Mouse (Mus musculus): Measurements from ENCODE around the gene Glyat.
"Not testable (repeated sequence)": the region's sequence is repeated elsewhere in the genome, so short reads cannot be mapped to it uniquely, and the experiment has no call there.

Glyat gene

GRCm38 (mm10) chr19:12633176-12633575 lies at the start of gene Glyat:
TSS of gene Glyat (plus strand) at chr19:12633308.
- no peak for DNase-seq (ENCODE audit: low read depth, low spot score)

GRCm38 (mm10) chr19:12585310-12585709 lies 47.8 kb upstream of the Glyat start:
- no peak for DNase-seq (ENCODE audit: low read depth, low spot score)

DNA sequence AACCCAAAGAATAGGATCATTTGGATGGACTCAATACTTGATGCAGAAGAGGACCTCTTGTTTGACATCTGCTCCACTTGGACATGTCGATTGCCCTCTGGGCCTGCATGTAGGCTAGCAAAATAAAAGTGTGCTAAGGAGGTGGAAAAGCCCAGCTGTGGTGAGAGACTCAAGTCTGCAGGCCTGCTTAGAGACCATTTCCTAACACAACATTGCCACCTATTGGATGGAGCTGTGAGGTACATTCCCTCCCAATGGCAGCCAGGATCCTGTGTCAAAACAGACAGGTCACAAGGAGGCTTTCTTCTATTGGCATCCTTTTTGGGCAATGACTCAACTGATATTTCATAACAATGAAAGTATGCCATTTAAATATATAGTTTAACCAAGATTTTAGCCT lies 41.2 kb upstream of the Glyat start:
- no peak for DNase-seq (ENCODE audit: low read depth, low spot score)

GRCm38 (mm10) chr19:12595135-12595529 lies 38.0 kb upstream of the Glyat start:
- no peak for DNase-seq (ENCODE audit: low read depth, low spot score)

- DNase-seq (ENCODE audit: low read depth, low spot score) = no peak
These were observed 37.4 kb upstream of the Glyat start for GRCm38 (mm10) chr19:12595530-12596289.

DNA sequence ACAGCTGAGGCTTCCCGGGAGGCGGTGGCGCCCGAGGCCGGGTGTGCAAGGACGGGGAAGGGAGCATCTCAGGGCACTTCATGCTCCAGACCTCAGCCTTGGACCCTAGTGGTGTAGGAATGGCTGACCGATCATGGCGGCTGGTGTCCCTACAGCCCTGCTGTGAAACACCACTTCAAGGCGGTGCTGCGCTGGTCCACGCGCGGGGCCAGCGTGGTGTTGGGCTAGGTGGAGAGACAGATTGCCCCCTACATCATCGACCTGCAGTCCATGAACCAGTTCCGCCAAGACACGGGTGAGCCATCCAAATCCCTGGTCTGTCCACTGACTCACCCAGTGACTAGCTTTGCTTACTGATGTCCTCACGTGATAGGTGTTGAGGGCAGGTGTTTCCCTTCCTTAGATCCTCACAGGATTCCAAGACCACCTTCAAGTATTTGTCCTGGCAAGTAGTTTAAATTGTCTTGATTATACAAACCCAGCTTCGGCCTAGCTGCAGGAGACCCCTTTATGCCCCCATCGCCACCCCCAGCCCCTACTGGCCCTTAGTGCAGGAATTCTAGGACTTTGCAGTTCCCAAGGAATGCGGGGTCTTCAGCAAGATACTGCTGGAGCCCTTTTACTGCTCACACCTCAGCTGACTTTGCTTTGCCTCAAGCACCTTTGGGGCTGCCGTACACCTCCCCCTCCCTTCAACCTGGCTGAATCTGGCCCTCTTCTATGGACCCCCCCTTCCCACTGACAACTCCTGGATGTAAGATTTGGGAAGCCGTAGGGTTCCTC lies 36.6 kb upstream of the Glyat start:
- DNase-seq (ENCODE audit: low read depth, low spot score) = no peak

GRCm38 (mm10) chr19:12597073-12597405 lies 36.1 kb upstream of the Glyat start:
- DNase-seq (ENCODE audit: low read depth, low spot score) = no peak

GRCm38 (mm10) chr19:12598674-12599073 lies 34.4 kb upstream of the Glyat start:
- DNase-seq (ENCODE audit: low read depth, low spot score) = no peak

GRCm38 (mm10) chr19:12599674-12600073 lies 33.4 kb upstream of the Glyat start, which contains the start of gene Gm4952:
TSS of gene Gm4952 (plus strand) at chr19:12599974.
- DNase-seq (ENCODE audit: low read depth, low spot score) = no peak

DNA sequence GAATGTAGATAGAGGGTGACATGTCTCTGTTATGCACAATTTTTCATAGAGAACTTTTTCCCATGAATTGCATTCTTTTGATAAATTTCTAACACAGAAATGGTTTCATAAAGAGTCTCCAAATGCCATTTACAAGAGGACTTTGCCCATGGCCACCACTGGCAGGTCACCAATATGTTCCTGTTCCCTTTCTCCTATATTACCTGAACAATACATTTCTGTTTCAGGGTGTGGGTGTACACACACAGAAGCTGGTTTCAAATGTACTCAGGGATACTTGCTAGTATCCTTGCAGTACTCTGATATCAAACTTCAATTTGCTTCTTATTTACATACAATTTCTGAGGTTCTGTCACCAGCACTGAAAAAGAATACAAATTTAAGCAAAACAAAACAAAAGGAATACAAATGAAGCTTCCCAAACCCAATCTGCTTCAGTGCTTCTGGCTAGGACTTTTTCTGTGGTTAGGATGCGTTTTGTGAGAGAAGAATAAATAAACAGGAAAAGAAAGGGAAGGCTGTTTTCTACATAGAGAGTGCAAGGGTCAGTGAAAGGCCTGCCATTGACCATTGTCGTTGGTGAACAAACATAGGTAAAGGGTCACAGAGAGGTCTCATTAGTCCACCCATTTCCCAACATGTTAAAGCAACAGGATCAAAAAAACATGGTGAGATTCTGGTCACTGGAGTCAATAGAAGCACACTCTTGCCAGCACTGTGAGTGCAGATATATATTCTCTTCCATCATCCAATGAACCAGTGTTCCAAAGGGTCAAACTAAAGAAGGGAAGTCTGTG lies 32.2 kb upstream of the Glyat start:
- no peak for DNase-seq (ENCODE audit: low read depth, low spot score)

- no peak for DNase-seq (ENCODE audit: low read depth, low spot score)
These were observed 24.8 kb upstream of the Glyat start for GRCm38 (mm10) chr19:12608336-12608735.

- no peak for DNase-seq (ENCODE audit: low read depth, low spot score)
These were observed 19.5 kb upstream of the Glyat start for GRCm38 (mm10) chr19:12613646-12614045.

DNA sequence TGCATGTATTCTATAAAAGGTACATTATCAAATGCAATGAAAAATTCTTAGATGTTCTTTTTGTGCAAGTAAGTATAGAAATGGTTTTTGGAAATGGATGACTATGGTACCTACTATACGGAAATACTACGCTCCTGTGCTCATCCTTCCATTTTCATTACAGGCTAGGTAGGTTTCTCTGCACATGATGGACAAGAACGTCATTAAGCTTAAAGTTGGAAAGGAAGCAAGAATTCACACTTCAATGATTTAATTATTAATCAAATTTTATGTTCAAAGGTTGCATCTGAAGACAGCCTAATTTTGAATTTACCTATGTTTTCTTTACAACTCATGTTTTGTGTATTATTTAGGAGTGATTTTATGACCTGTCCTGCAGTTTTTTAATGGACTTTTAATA lies 1.2 kb downstream of the Glyat start:
- DNase-seq (ENCODE audit: low read depth, low spot score) = no peak

- no peak for DNase-seq (ENCODE audit: low read depth, low spot score)
These were observed 1.9 kb downstream of the Glyat start for GRCm38 (mm10) chr19:12634963-12635362.

DNA sequence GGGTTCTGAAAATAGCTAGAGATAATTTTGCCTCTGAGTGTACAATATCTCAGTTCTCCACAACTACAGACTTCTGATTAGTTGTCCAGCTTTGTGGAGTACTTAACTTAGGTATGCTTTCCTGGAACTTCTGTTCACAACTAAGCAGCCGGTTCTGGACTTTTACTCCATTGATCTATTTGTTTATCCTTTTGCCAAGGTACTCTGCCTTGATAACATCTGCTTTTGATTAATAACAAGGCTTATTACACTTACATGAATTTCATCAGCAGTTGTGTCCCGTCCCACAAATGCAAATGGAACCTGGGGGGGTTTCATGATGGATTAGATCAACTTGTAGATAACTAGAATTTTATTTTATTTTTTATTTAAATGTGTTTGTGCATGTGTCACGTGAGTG lies 3.8 kb downstream of the Glyat start:
- no peak for DNase-seq (ENCODE audit: low read depth, low spot score)

DNA sequence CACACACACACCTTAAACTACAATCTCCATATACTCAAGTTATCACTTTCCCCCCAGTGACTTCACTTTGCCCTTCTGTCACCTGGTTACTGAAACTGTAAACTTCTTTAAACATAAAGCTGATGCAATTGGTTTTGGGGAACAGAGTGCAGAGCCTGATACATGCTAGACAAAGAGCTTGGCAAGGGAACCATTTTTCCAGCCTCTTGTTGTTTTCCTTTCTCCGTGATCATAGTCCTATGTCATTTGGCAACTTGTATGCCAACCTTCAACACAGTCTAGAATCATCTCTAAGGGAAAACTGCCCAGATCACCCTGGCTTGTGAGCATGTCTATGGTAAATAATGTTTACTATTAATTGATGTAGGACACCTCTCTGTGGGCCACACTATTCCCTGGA lies 4.9 kb downstream of the Glyat start:
- DNase-seq (ENCODE audit: low read depth, low spot score) = no peak

GRCm38 (mm10) chr19:12649511-12649910 lies 16.4 kb downstream of the Glyat start:
- DNase-seq (ENCODE audit: low read depth, low spot score) = no peak

- DNase-seq (ENCODE audit: low read depth, low spot score) = no peak
These were observed 33.0 kb downstream of the Glyat start for GRCm38 (mm10) chr19:12666156-12666555.

- DNase-seq (ENCODE audit: low read depth, low spot score) = not testable (repeated sequence)
These were observed 35.5 kb downstream of the Glyat start for GRCm38 (mm10) chr19:12668601-12669000.

DNA sequence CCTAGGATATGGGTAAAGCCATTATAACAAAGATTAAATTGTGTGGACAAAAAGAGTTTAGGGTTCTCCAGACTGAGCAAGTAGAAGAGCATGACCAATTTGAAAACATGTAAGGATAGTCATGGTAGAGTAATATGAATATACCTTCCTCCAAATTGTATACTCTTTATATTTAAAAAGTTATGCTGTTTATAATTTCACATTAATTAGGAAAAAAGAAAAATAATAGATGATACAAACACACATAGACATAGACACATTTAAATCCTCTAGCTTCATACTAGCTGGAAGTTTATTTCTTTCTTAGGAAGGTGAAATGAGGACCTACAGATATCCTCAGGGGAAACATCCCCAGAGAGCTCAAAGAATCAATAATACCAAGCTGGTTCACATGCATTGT lies 37.0 kb downstream of the Glyat start, which contains the start of gene Olfr1442:
TSS of gene Olfr1442 (plus strand) at position 301 of the 400 bp plus-strand sequence.
- no peak for DNase-seq (ENCODE audit: low read depth, low spot score)

GRCm38 (mm10) chr19:12671051-12671450 lies 37.9 kb downstream of the Glyat start:
- DNase-seq (ENCODE audit: low read depth, low spot score) = no peak

DNA sequence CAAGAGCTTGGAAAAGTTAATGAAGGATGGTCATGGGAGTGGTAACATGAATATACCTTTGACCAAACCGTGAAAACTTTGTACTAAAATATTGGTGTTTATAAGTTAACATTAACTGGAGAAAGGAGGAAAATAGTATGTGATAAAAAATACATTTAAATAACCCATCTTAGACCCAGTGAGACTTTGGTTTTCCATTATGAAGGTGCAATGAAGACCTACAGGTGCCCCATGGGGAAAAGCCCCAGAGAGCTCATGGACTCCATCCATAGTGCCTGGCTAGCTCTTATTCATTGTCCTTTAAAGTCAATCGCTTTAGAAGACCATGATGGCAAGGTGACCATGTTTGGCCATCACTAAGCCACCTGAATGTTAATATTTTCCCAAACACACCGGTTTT lies 44.7 kb downstream of the Glyat start, which contains the start of gene Olfr1443:
TSS of gene Olfr1443 (plus strand) at position 301 of the 400 bp plus-strand sequence.
- DNase-seq (ENCODE audit: low read depth, low spot score) = no peak
